8 mouse cellular contexts compared by ENCODE assay signal in genomic region chr6:108963295-108963694, GRCm38 (mm10).
DNase-seq lines count a peak whose midpoint lies in the region; ATAC-seq and TF ChIP-seq lines count a peak whose summit lies in the region.

No protein-coding gene starts in this region.

- TF ChIP-seq CTCF in stomach, postnatal 0 days (IDR thresholded peaks at IDR 0.05; ENCODE audit: low read depth) = peak; percentile 77

- H3K4me3 ChIP-seq in stomach, postnatal 0 days (ENCODE audit: low read depth, low read length) = no peak overlapping the region

- H3K4me2 ChIP-seq in stomach, postnatal 0 days (replicated peaks; ENCODE audit: low read depth) = no peak overlapping the region

- H3K9ac ChIP-seq in stomach, postnatal 0 days (ENCODE audit: low read length) = no peak overlapping the region

- TF ChIP-seq EP300 in stomach, postnatal 0 days (optimal IDR thresholded peaks at IDR 0.05) = no peak

- WGBS in stomach, postnatal 0 days = 10% methylated on average over 2 of the region's 2 CpGs

- H3K4me1 ChIP-seq in stomach, postnatal 0 days (replicated peaks; ENCODE audit: control insufficient read depth, insufficient read depth) = no peaks in the 10 kb centered on the region

- no peaks in the 10 kb centered on the region for H3K36me3 ChIP-seq in stomach, postnatal 0 days (ENCODE audit: control insufficient read depth, insufficient read depth, low read length)

- DNase-seq in CD4-positive, CD25-positive, alpha-beta regulatory T cell, adult 2 months (ENCODE audit: low read depth, low spot score) = peak; percentile 37
- DNase-seq in ZHBTc4 (ENCODE audit: low read depth, low spot score) = peak; percentile 39
- DNase-seq in embryo, embryonic 10.5 days (ENCODE audit: low spot score) = peak; percentile 78
- peak; percentile 4 for DNase-seq in gastrocnemius, postnatal 25 days
- DNase-seq in layer of hippocampus, adult 11-12 months (ENCODE audit: low spot score) = peak; percentile 81
- peak; percentile 26 for DNase-seq in stomach, postnatal 0 days (ENCODE audit: low spot score)

- H3K27ac ChIP-seq in stomach, postnatal 0 days (replicated peaks) = no peak overlapping the region

- ATAC-seq in CD4-positive, CD25-positive, alpha-beta regulatory T cell, adult 4 months = no peak
- ATAC-seq in megakaryocyte progenitor cell, adult 5-6 weeks (replicated peaks; ENCODE audit: poor library complexity) = peak; percentile 55
- ATAC-seq in stomach, postnatal 0 days (ENCODE audit: low FRiP score, low TSS enrichment) = no peak

- H3K9me3 ChIP-seq in stomach, postnatal 0 days (ENCODE audit: control insufficient read depth, low read length) = no peaks in the 10 kb centered on the region

- no peaks in the 10 kb centered on the region for H3K27me3 ChIP-seq in stomach, postnatal 0 days (ENCODE audit: control insufficient read depth, insufficient read depth, low read length)

Comparison
In these comparisons a context has a peak if more than half of its experiments do, and no peak if none do; other contexts are left out.
1. DNase-seq: peak in every context shown above with its lines; median percentile 81 in layer of hippocampus, adult 11-12 months; 78 in embryo, embryonic 10.5 days; 39 in ZHBTc4; 37 in CD4-positive, CD25-positive, alpha-beta regulatory T cell, adult 2 months; 26 in stomach, postnatal 0 days; 4 in gastrocnemius, postnatal 25 days.